Mouse (Mus musculus) liver, embryonic 14.5 days (tissue): ENCODE measurements around the gene Neurod6.
"Not testable (repeated sequence)": the region's sequence is repeated elsewhere in the genome, so short reads cannot be mapped to it uniquely, and the experiment has no call there.

ENCODE experiments used
- CTCF ChIP-seq: IDR thresholded peaks from 2 replicates; pipeline ENCODE4 v1.5.1; 2016; ENCODE audit warnings: antibody characterized with exemption, low read depth, control low read depth
- EP300 ChIP-seq: IDR thresholded peaks from 2 replicates; pipeline ENCODE4 v1.6.1; 2016; ENCODE audit warnings: antibody characterized with exemption, low read depth

DNA sequence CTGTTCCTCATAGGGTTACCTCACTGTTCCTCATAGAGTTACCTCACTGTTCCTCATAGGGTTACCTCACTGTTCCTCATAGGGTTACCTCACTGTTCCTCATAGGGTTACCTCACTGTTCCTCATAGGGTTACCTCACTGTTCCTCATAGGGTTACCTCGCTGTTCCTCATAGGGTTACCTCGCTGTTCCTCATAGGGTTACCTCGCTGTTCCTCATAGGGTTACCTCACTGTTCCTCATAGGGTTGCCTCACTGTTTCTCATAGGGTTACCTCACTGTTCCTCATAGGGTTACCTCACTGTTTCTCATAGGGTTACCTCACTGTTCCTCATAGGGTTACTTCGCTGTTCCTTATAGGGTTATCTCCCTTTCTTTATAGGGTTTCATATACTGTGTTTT is 29.9 kb upstream of the Neurod6 start:
- not testable (repeated sequence) for TF ChIP-seq CTCF, EP300
